13 mouse cellular contexts compared by ENCODE assay signal in the genomic region with DNA sequence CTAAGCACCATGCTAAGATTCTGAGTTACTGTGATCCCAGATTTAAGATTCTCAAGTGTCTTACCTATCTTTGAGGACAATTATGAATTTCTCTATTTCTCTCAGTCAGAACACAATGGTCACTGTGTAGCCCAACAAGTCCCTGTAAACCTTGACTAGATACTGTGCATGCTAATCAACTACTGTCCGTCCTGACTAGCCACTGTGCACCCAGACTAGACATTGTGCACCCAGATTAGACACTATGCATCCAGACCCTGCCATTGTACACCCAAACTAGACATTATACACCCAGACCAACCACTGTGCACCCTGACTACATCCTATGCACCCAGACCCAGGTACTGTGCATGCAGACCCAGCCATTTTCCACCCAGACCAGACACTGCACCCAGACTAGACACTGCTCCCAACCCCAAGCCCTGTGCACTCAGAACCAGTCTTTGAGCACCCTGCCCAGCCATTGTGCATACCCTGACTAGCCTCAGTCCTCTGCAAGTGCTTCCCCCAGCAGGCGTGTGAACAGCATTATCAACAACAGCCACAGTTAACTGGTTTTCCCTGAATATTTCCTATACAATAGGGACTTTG.
DNase-seq lines count a peak whose midpoint lies in the region; ATAC-seq lines count a peak whose summit lies in the region.
"Had no signal": no experiment of that assay in that cellular context is flagged by ENCODE, and none has a peak within 500 bp of the region (broad histone marks: within the 10 kb centered on the region; RNA-seq: fewer than 3 reads in every experiment).

No protein-coding gene starts in this region.

- ATAC-seq in embryonic facial prominence, embryonic 13.5 days (ENCODE audit: insufficient number of reproducible peaks, insufficient read depth, low FRiP score, low TSS enrichment, low read depth) = 0 out of 2 replicates have a peak, but pooled peaks have one; percentile 43
- 0 out of 2 replicates have a peak, but pooled peaks have one; percentile 20 for ATAC-seq in kidney, embryonic 14.5 days (ENCODE audit: low FRiP score, low TSS enrichment)
- no peak for ATAC-seq in megakaryocyte, adult 5-6 weeks (ENCODE audit: poor library complexity, severe bottlenecking)
- 0 out of 2 replicates have a peak, but pooled peaks have one; percentile 30 for ATAC-seq in hindbrain, embryonic 16.5 days

- no peak overlapping the region for H3K27ac ChIP-seq in embryonic facial prominence, embryonic 13.5 days
- H3K27ac ChIP-seq in embryonic facial prominence, embryonic 10.5 days (replicated peaks) = no peak overlapping the region
- no peak overlapping the region for H3K27ac ChIP-seq in kidney, embryonic 14.5 days (ENCODE audit: low read depth, low read length)
- H3K27ac ChIP-seq in hindbrain, embryonic 16.5 days (ENCODE audit: low read depth, low read length) = no peak overlapping the region
- H3K27ac ChIP-seq: liver, embryonic 14.5 days had no signal

- H3K9ac ChIP-seq in embryonic facial prominence, embryonic 13.5 days = no peak overlapping the region
- H3K9ac ChIP-seq in kidney, embryonic 14.5 days (ENCODE audit: low read depth, low read length) = no peak overlapping the region
- no peak overlapping the region for H3K9ac ChIP-seq in hindbrain, embryonic 16.5 days (ENCODE audit: low read depth, low read length)
- H3K9ac ChIP-seq: heart, embryonic 12.5 days; limb, embryonic 15.5 days; liver, embryonic 14.5 days had no signal

- no peaks in the 10 kb centered on the region for H3K9me3 ChIP-seq in embryonic facial prominence, embryonic 13.5 days
- no peaks in the 10 kb centered on the region for H3K9me3 ChIP-seq in embryonic facial prominence, embryonic 10.5 days
- no peaks in the 10 kb centered on the region for H3K9me3 ChIP-seq in kidney, embryonic 14.5 days (ENCODE audit: control insufficient read depth, low read length)
- H3K9me3 ChIP-seq in megakaryocyte, embryonic 14.5 days = no peaks in the 10 kb centered on the region
- H3K9me3 ChIP-seq in hindbrain, embryonic 16.5 days (ENCODE audit: control insufficient read depth, low read length) = no peaks in the 10 kb centered on the region
- H3K9me3 ChIP-seq: heart, embryonic 12.5 days; limb, embryonic 15.5 days had no signal

- no peaks in the 10 kb centered on the region for H3K4me1 ChIP-seq in embryonic facial prominence, embryonic 13.5 days
- peaks cover 4% of the 10 kb centered on the region; the same call in 1 of the 2 replicates for H3K4me1 ChIP-seq in embryonic facial prominence, embryonic 10.5 days
- peaks cover 8% of the 10 kb centered on the region; the same call in 1 of the 2 replicates for H3K4me1 ChIP-seq in kidney, embryonic 14.5 days (ENCODE audit: control insufficient read depth, insufficient read depth, low read length)
- H3K4me1 ChIP-seq in megakaryocyte, embryonic 14.5 days = peaks cover 11% of the 10 kb centered on the region
- peaks cover 2% of the 10 kb centered on the region for H3K4me1 ChIP-seq in hindbrain, embryonic 16.5 days (ENCODE audit: control insufficient read depth, insufficient read depth, low read depth, low read length)

- 84% methylated on average over 2 of the region's 2 CpGs for WGBS in embryonic facial prominence, embryonic 13.5 days
- 80% methylated on average over 2 of the region's 2 CpGs for WGBS in embryonic facial prominence, embryonic 10.5 days
- 80% methylated on average over 2 of the region's 2 CpGs for WGBS in kidney, embryonic 14.5 days
- WGBS in hindbrain, embryonic 16.5 days = 73% methylated on average over 2 of the region's 2 CpGs

- H3K4me3 ChIP-seq in embryonic facial prominence, embryonic 13.5 days = no peak overlapping the region
- no peak overlapping the region for H3K4me3 ChIP-seq in embryonic facial prominence, embryonic 10.5 days
- H3K4me3 ChIP-seq in kidney, embryonic 14.5 days (ENCODE audit: low read length) = no peak overlapping the region
- H3K4me3 ChIP-seq in megakaryocyte, embryonic 14.5 days (replicated peaks) = peak overlapping the region; percentile 8
- no peak overlapping the region for H3K4me3 ChIP-seq in hindbrain, embryonic 16.5 days (ENCODE audit: low read length)
- H3K4me3 ChIP-seq: heart, embryonic 12.5 days; limb, embryonic 15.5 days had no signal

- no peak for DNase-seq in embryonic facial prominence, embryonic 10.5 days (ENCODE audit: low spot score)
- no peak for DNase-seq in kidney, postnatal 4 days
- no peak for DNase-seq in heart, postnatal 14 days
- DNase-seq: gastrocnemius, postnatal 14 days; thymus, adult 18-20 months had no signal

- intact Hi-C loops in heart, postnatal 14 days (cut with DNase I) = loop anchor here (1.0 to 2.0 kb wide), 3 partner anchors 298 to 611 kb away; no protein-coding TSS in a partner anchor

- H3K27me3 ChIP-seq in embryonic facial prominence, embryonic 13.5 days = peaks cover 8% of the 10 kb centered on the region
- H3K27me3 ChIP-seq in embryonic facial prominence, embryonic 10.5 days (replicated peaks; ENCODE audit: low read depth, poor library complexity, severe bottlenecking) = no peaks in the 10 kb centered on the region
- no peaks in the 10 kb centered on the region for H3K27me3 ChIP-seq in kidney, embryonic 14.5 days (ENCODE audit: control insufficient read depth, insufficient read depth, low read length)
- peaks cover 4% of the 10 kb centered on the region for H3K27me3 ChIP-seq in megakaryocyte, embryonic 14.5 days (replicated peaks)
- no peaks in the 10 kb centered on the region for H3K27me3 ChIP-seq in hindbrain, embryonic 16.5 days (replicated peaks; ENCODE audit: control insufficient read depth, insufficient read depth, low read length)
- H3K27me3 ChIP-seq: heart, embryonic 12.5 days; limb, embryonic 15.5 days had no signal

- H3K36me3 ChIP-seq in embryonic facial prominence, embryonic 13.5 days = no peaks in the 10 kb centered on the region
- no peaks in the 10 kb centered on the region for H3K36me3 ChIP-seq in embryonic facial prominence, embryonic 10.5 days (replicated peaks)
- H3K36me3 ChIP-seq in kidney, embryonic 14.5 days (ENCODE audit: control insufficient read depth, insufficient read depth, low read length) = no peaks in the 10 kb centered on the region
- no peaks in the 10 kb centered on the region for H3K36me3 ChIP-seq in megakaryocyte, embryonic 14.5 days (replicated peaks; ENCODE audit: low read length)
- H3K36me3 ChIP-seq in hindbrain, embryonic 16.5 days (ENCODE audit: control insufficient read depth, insufficient read depth, low read length) = no peaks in the 10 kb centered on the region
- H3K36me3 ChIP-seq: heart, embryonic 12.5 days; limb, embryonic 15.5 days had no signal

- H3K4me2 ChIP-seq in embryonic facial prominence, embryonic 13.5 days = no peak overlapping the region
- no peak overlapping the region for H3K4me2 ChIP-seq in kidney, embryonic 14.5 days (replicated peaks; ENCODE audit: low read depth, low read length)
- H3K4me2 ChIP-seq in hindbrain, embryonic 16.5 days (ENCODE audit: low read length) = no peak overlapping the region
- H3K4me2 ChIP-seq: heart, embryonic 12.5 days; limb, embryonic 15.5 days had no signal
